Mouse (Mus musculus) kidney, postnatal 10 days (tissue): Measurements from ENCODE around the gene Rab3d.
A peak's percentile ranks its signal among the peaks of the same experiment; 100 is the strongest.

Source experiments
- DNase-seq: peaks from one replicate; pipeline ENCODE4 v3.0.0; 2021; ENCODE audit warnings: mixed read lengths

The Rab3d gene

DNA sequence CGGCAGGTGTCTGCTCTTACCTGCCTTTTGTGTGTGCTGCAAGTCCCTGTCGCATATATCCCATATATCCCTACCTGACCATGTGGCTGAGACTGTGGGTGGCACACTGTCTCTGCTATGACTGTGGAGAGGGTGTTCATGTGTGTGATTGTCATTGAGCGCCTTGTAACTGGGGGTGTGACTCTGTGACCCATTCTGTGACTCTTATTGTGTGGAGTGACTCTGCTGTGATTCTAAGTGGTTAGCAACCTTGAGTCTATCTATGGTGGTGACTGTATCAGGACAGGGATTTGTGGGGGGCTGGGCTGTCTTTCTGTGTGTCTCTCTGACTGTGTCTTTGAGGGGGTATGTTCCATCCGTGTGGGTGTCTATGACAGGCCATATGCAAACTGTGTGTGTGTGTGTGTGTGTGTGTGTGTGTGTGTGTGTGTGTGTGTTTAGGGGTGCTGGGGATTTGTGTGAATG is 19.8 kb upstream of the Rab3d start:
- DNase-seq = no peak

DNA sequence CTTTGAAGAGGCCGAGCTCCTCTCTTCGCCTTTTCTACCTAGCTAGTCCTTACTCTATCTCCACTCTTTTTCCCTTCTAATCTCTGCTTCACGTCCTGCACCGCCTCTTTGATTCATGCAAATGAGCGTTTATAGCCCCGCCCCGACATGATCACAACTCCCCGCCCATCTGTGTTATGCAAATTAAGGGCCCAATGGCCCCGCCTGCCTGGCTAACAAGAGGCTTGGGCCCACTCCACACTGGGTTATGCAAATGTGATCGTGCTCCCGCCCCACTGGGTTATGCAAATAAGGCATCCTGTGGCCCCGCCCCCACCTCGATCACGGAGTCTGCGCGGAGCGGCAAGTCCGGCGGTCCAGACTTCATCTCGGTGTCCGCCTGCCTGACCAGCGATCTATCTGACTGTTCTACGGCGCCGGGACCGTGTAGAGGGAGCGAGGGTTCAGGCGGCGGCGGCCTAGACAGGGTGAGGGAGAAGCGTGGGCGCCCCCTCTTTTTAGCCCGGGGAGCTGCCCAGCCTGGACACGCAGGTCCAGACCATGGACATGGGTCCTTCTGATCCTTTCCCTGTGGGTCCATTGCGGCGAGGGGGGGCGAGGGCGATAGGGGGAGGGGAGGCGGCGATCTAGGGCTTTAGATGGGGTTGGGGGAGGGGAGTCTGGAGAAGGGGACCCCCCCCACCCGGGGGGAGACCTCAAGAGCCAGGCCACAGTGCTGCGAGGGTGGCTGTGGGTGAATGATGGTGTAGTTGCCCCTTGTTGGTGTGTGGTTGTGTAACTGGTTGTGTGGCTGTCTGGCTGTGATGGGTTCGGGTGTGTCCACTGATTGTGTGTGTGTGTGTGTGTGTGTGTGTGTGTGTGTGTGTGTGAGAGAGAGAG is 18.9 kb upstream of the Rab3d start, which contains the start of gene Plppr2:
Gene Plppr2, plus strand, starts transcription at position 342 of the 879 bp plus-strand sequence.
- DNase-seq = peak; percentile 99

GRCm38 (mm10) chr9:21935466-21936131 is 17.6 kb upstream of the Rab3d start:
- no peak for DNase-seq

GRCm38 (mm10) chr9:21934021-21934420 is 16.0 kb upstream of the Rab3d start:
- no peak for DNase-seq

GRCm38 (mm10) chr9:21932445-21933137 is 14.6 kb upstream of the Rab3d start:
- no peak for DNase-seq

- no peak for DNase-seq
These were observed 14.0 kb upstream of the Rab3d start for GRCm38 (mm10) chr9:21932006-21932405.

DNA sequence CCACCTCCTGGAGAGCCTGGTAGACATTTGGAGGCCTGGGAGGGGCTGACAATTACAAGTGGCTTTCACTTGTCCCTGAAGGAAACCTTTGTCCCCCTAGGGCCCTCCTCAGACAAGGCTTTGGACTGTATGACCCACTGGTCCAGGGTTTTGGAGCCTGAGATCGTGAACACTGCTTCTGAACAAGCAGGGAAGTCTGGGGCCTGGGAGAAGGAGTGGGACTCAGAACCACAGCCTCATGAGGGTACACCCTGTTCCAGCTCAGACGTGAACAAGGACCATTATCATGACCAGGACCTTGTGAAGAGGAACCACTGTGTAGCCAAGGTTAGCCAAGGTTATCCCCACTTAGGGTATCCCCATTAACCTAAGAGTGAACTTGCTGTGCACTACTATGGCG is 11.2 kb upstream of the Rab3d start:
- no peak for DNase-seq

DNA sequence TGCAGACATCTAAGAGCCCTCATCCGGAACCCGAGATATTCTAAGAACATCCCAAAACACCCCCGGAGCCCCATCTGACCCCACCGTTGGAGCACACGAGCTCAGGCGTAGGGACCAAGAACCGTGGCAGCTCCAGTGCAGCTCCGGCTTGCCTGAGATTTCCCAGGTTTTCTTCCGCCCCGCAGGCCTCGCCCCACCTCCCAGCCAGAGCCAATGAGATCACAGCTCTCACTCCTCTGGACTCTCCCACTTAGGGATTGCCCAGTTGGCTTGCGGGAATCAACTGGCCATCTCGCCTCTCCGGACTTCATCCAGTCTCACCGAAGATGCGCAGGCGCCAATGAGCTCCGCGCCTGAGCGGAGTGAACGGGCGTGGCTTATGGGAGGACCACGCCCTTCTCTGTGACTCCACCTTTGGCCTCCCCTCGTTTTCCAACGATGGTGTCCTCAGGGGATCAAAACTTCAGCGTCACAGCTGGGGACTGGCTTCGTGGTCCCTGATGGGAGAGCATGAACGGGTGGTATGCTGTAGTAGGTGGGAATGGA is 9.3 kb upstream of the Rab3d start, which contains the start of the genes Ccdc159 and Tmem205:
Gene Ccdc159, plus strand, starts transcription at position 264 of the 546 bp plus-strand sequence.
Gene Tmem205, minus strand, starts transcription at position 349 of the 546 bp plus-strand sequence.
- DNase-seq = peak; percentile 95

- DNase-seq = peak; percentile 42
These were observed 8.8 kb upstream of the Rab3d start for GRCm38 (mm10) chr9:21926784-21927183.

DNA sequence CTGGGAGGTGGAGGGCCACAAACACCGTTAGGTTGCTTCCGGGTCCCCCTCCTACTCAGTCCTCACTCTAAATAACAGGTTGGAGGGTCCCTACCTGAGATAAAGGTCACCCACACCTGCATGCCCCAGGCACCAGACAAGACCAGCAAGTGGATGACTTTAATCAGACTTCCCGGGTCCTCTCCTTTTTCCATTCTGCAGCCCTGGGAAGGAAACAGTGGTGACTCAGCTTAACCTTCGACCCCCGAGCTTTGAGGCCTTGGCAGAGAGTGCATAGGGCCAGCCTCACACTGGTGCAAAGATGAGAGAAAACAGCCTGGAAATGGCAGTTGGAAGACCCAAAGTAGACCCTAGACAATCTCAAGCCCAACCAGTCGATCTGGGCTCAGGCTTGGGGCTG is 8.2 kb upstream of the Rab3d start:
- DNase-seq = peak; percentile 46

GRCm38 (mm10) chr9:21925506-21925905 is 7.5 kb upstream of the Rab3d start:
- DNase-seq = no peak

GRCm38 (mm10) chr9:21925034-21925433 is 7.0 kb upstream of the Rab3d start:
- DNase-seq = no peak

DNA sequence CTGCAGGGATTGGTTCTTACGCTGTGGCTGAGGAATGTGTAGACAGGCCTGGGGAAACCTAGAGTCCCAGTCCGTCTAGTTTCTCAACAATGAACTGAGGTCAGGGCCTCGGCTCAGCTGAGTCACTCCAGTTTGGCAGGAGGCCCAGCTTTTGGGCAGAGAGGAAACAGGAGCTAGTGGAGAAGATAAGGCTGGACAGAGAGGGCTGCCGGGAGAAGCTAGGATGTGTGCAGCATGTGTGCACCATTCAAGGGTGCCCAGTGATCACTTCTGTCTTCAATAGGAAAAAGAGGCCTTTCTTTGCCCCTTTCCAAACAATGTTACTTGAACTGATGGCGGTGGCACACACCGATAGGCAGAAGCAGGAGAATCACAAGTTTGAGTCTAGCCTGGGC is 6.1 kb upstream of the Rab3d start:
- DNase-seq = peak; percentile 93

GRCm38 (mm10) chr9:21923490-21924098 is 5.6 kb upstream of the Rab3d start:
- no peak for DNase-seq

- no peak for DNase-seq
These were observed 5.0 kb upstream of the Rab3d start for GRCm38 (mm10) chr9:21923036-21923435.

- DNase-seq = no peak
These were observed 846 bp upstream of the Rab3d start for GRCm38 (mm10) chr9:21918692-21919384.

DNA sequence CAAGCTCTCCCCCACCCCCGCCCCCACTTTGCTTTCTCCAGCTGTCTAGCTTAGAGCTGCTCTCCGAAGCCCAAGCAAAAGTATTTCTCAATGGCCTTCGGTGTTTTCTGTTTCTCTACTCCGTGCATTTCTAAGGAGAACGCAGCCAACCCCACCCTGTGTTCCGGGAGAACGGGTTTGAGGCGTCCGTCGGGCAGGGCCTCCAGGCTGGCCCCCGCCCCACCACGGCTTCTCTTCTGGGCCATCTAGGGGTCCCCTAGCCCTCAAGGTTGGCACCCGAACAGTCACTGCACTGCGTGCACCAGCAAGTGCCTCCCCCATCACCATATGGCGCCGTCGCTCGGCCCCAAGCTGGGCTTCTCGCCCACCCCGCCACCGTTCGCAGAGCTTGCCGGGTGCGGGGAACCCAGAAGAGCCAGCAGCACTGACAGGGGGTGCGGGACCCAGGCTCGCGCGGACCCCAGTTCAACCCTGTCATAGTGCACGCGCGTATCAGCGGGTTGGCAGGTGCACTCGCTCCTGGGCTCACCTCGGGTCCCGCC is 428 bp downstream of the Rab3d start:
- no peak for DNase-seq

- DNase-seq = no peak
These were observed 1.0 kb downstream of the Rab3d start for GRCm38 (mm10) chr9:21916851-21917492.

GRCm38 (mm10) chr9:21909474-21910223 is 8.3 kb downstream of the Rab3d start:
- no peak for DNase-seq

GRCm38 (mm10) chr9:21908216-21908615 is 9.8 kb downstream of the Rab3d start:
- DNase-seq = no peak
